Mouse (Mus musculus) hindlimb bud, embryonic 11.5 days (tissue): ENCODE results near the gene Uba52.
A peak's percentile ranks its signal among the peaks of the same experiment; 100 is the strongest.

ENCODE experiments used
- DNase-seq: peaks from one replicate; pipeline ENCODE4 v3.0.0-alpha.2; 2012; ENCODE audit warnings: low read depth, low spot score; ENCODE audit errors: extremely low spot score

Gene Uba52

GRCm38 (mm10) chr8:70510228-70510915 is at the start of gene Uba52:
Uba52 (minus strand) TSS chr8:70510801.
- DNase-seq, result no peak

DNA sequence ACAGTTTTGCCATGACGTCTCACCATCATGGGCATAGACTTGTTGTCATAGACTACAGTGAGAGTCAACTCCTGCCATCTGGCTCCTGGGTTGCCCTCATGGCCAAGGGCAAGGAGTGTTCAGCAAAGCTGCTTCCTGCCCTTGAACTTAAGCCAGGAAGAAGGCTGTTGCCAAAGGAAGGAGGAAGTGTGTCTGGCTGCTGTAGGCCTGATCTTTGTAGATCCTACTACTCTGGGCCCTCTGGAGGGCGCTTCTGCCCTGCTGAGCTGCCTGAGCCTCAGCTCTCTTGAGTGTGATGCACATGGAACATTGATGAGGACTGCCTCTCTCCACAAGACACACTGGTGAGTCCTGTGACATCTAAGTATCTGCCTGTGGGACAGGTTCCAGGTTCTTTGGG is 49.5 kb upstream of the Uba52 start:
- no peak for DNase-seq

DNA sequence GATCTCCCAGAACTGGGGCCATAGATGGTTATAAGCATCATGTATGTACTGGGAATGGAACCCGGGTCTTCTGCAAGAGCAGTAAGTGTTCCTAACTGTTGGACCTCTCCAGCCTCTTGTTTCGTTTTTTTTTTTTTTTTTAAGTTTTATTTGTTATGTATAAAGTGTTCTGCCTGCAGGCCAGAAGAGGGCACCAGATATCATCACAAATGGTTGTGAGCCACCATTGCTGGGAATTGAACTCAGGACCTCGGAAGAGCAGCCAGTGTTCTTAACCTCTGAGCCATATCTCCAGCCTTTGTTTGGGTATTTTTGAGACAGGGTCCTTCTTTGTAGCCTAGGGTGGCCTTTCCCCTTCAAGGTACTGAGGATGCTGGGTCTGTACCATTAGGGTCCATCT is 48.4 kb upstream of the Uba52 start:
- DNase-seq, result no peak

DNA sequence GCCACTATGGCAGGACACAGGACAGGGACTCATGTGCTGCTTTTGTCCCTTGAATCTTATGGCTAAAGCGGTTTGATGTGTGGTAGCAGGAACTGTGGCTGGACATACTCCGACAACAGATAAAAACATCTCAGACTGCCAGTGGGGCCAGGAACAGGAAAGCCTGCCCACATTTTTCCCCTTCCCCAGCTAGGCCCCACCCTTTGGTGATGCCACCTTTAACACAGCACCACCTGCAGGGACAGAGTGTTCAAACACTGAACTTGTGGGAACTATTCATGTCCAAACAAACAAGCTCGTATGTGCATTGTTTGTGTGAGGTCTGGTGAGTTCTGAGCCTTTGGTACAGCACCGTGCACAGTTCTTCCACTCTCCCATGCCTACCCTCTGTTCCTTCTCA is 47.7 kb upstream of the Uba52 start:
- no peak for DNase-seq

DNA sequence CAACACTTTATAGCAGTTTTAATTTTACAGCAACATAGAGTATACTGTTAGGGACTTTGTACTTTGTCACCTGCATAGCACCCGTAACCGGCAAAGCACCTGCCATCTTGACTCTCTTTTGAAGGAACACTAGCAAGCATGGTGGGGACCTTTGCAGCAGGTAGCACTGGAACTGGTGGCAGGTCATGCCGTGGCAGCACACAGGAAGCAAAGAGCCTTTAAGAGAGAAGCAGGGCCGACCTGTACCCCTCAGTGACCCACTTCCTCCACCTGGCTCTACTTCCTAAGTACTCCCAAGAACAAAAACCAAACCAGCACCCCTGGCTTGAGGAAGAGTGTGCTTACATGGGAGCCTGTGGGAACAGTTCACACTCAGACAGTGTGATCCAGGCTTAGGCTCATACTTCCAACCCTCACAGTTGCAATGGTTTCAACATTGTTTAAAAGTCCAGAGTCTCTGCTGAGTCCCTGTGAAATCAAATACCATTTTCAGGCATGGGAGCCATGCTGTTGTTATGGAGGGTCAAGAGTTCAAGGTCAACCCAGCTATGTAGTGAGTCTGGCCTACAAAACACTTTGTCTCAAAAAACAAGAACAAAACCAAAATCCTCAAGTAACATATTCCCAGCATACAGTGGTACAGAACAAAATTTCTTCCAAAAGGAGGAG is 44.6 kb upstream of the Uba52 start:
- no peak for DNase-seq

- DNase-seq, result no peak
These were observed 43.1 kb upstream of the Uba52 start for GRCm38 (mm10) chr8:70553740-70554139.

GRCm38 (mm10) chr8:70552836-70553235 is 42.2 kb upstream of the Uba52 start:
- DNase-seq, result no peak

GRCm38 (mm10) chr8:70551558-70552161 is 41.1 kb upstream of the Uba52 start:
- DNase-seq, result no peak

GRCm38 (mm10) chr8:70549412-70550184 is 39.0 kb upstream of the Uba52 start:
- DNase-seq, result no peak

DNA sequence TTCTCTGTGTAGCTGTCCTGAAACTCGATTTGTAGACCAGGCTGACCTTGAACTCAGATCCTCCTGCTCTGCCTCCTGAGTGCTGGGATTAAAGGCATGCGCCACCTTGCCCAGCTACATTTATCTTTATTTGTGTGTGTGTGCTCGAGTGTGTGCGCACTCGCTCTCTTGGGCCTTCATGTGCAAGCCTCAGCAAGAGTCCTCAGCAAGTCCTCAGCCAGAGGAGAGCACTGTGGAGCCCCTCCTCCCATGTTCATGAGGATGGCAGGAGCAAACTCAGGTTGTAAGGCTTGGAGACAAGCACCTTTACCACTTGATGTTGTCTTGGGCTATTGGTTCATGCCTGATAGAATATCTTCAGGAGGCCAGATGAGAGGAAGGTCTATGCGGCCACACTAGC is 37.2 kb upstream of the Uba52 start:
- no peak for DNase-seq

DNA sequence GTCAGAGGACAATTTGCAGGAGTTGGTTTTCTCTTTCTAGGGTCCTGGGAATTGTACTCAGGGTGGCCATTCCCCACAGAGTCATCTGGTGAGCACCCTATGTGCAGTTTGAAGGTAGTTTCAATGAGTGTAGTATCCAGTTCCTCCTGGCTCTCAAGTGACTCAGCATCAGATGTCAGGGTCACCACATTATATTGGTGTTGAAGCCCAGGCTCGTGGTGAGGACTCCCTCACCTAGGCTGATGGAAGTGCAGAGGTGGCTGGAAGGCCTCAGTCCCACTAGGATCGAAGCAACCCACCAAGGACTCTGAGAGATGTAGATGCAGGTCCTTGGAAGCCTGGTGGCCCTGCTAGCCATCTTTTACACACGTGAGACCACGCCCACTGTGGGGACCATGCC is 35.8 kb upstream of the Uba52 start:
- no peak for DNase-seq

GRCm38 (mm10) chr8:70544200-70544687 is 33.6 kb upstream of the Uba52 start:
- no peak for DNase-seq

GRCm38 (mm10) chr8:70541081-70541480 is 30.5 kb upstream of the Uba52 start:
- no peak for DNase-seq

GRCm38 (mm10) chr8:70540507-70541071 is 30.0 kb upstream of the Uba52 start:
- no peak for DNase-seq

DNA sequence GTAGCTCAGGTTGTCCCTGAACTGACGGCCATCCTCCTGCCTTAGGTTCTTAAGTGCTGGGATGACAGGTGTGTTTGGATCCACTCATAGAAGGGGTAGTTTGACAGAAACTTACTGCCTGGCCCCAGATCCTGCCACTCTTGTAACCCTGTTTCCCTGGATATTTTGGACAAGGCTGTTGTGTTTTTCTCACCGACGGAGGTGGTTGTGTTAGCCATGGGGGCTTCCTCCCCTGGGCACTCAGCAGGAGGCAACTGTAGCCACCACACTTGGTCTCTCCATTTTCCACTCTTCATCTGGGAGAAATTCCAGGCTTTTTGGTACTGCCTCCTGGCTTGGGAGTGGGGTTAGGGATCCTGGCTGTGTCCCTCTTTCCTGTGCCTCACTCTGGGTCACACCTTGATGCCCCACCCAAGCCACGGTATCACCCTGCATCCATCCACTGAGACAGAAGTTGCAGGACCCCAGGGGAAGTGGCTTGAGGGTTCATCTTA is 29.5 kb upstream of the Uba52 start:
- DNase-seq, result no peak

- peak; percentile 91 for DNase-seq
These were observed 28.6 kb upstream of the Uba52 start, which contains the start of gene Ell for GRCm38 (mm10) chr8:70539077-70539813. Ell (plus strand) TSS chr8:70539457.

DNA sequence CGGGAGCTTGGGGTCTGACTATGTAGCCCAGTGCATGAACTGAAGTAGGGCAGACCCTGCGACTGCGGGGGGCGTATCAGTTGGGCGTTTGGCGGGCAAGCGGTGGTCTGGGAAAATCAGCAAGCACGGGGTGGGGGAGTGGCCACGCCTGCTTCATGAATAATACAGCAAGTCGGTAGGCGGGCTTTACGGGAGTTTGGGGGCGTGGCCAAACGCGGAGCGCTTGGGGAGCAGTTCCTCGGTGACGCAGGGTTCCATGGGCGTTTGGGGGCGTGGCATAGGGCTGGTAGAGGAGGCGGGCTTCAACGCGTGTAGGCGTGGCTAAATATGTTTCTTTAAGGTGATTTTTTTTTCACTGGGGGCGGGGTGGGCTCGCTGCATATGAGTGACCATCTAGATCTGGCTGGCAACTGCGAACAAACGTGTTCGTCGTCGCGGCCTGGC is 28.1 kb upstream of the Uba52 start:
- peak; percentile 96 for DNase-seq

DNA sequence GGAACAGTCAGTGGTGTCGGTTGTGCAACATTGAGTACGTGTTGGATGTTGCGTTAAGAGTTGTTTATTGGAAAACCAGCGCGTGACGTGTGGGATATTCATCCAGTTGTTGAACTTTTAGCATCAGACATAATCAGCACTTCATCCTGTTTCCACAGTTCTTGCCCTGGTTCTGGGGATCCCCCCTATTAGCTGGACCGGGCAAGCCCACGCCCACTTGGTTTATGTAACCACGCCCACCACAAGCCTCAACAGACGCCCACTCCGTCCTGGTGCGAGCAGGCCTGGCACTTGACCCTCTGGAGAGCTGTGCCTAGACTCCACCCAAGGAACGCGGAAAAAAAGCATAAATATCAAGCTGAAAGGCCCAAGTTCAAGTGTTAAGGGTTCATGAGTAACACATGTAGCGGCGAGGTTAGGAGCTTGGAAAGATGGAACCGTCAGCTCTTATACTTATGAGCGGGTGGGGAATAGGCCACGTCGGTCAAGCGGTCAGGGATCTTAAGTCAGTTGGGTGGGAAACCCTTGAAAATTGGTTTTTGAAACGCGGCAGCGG is 27.5 kb upstream of the Uba52 start:
- DNase-seq, result no peak

DNA sequence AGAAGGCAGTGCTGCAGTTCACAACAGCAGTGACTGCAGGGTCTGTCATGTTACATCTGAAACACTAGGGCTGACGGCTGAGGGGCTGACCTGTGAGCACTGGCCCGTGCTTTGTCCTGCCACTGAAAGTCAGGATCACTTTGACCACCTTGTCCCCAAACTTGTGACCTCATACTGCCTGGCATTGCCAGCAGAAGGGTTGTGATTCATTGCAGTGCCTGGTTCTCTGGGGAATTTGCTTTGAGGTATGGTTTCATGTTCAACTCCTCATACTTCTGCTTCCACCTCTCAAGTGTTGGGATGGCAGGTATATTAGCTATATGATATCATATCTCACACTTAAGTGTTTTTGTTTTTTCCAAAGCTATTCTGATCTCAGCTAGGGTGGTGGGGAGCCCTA is 25.1 kb upstream of the Uba52 start:
- DNase-seq, result no peak

GRCm38 (mm10) chr8:70535221-70535620 is 24.6 kb upstream of the Uba52 start:
- no peak for DNase-seq
